Mouse (Mus musculus) midbrain, embryonic 16.5 days (tissue): ENCODE data around the gene Ulk4. TPM values are rescaled to one million over a fixed set of nuclear protein-coding genes. Genes with fewer than 3 reads are reported as not detected.
A peak's percentile ranks its signal among the peaks of the same experiment; 100 is the strongest.

Source experiments
- ATAC-seq: fragments of 200-750 bp; cut with Nextera tagmentation; 2 replicates; pipeline ENCODE4 v1.8.0; 2017; ENCODE audit warnings: moderate TSS enrichment
- H3K27ac ChIP-seq: fragments of 300-500 bp; sonication (generic); 2 replicates; pipeline ENCODE4 v1.5.1; 2014; ENCODE audit warnings: mild to moderate bottlenecking, low read length, mixed read lengths
- H3K27me3 ChIP-seq: fragments of 300-500 bp; sonication (generic); 2 replicates; pipeline ENCODE4 v1.6.1; 2014; ENCODE audit warnings: low read depth, low read length, mixed read lengths; ENCODE audit not compliant: control insufficient read depth, insufficient read depth
- H3K36me3 ChIP-seq: fragments of 300-500 bp; sonication (generic); 2 replicates; pipeline ENCODE4 v1.6.1; 2014; ENCODE audit warnings: mild to moderate bottlenecking, low read length, moderate library complexity, mixed read lengths; ENCODE audit not compliant: control insufficient read depth, insufficient read depth
- H3K4me1 ChIP-seq: fragments of 300-500 bp; sonication (generic); 2 replicates; pipeline ENCODE4 v1.6.1; 2014; ENCODE audit warnings: mild to moderate bottlenecking, low read length, mixed read lengths; ENCODE audit not compliant: control insufficient read depth, insufficient read depth
- H3K4me2 ChIP-seq: fragments of 300-500 bp; sonication (generic); 2 replicates; pipeline ENCODE4 v1.6.1; 2014; ENCODE audit warnings: mild to moderate bottlenecking, low read length, mixed read lengths
- H3K4me3 ChIP-seq: fragments of 300-500 bp; sonication (generic); 2 replicates; pipeline ENCODE4 v1.5.1; 2014; ENCODE audit warnings: low read depth, mild to moderate bottlenecking, low read length, moderate library complexity, mixed read lengths
- H3K9ac ChIP-seq: fragments of 300-500 bp; sonication (generic); 2 replicates; pipeline ENCODE4 v1.6.1; 2014; ENCODE audit warnings: low read depth, low read length, mixed read lengths
- H3K9me3 ChIP-seq: fragments of 300-500 bp; sonication (generic); replicated peaks from 2 replicates; pipeline ENCODE4 v1.6.1; 2014; ENCODE audit warnings: mild to moderate bottlenecking, low read length, mixed read lengths; ENCODE audit not compliant: control insufficient read depth, poor library complexity, severe bottlenecking
- WGBS: fragments of 180-500 bp; shearing (Covaris S2); extraction: QIAGEN DNeasy Blood & Tissue Kit; methylation state at CpG from one replicate; pipeline ENCODE4 v1.1.7; 2014; 5-methylcytosine and 5-hydroxymethylcytosine counted together
- polyA plus RNA-seq: library from polyadenylated mRNA; unstranded; fragments of >200 nt; fragmentation: Nextera tagmentation; extraction: Ambion mirVana; gene quantifications from 2 replicates; pipeline ENCODE4 v1.2.1, GENCODE M21; 2015

The Ulk4 gene
- polyA plus RNA-seq, 1 experiment from 2014 or later, result 112 TPM

DNA sequence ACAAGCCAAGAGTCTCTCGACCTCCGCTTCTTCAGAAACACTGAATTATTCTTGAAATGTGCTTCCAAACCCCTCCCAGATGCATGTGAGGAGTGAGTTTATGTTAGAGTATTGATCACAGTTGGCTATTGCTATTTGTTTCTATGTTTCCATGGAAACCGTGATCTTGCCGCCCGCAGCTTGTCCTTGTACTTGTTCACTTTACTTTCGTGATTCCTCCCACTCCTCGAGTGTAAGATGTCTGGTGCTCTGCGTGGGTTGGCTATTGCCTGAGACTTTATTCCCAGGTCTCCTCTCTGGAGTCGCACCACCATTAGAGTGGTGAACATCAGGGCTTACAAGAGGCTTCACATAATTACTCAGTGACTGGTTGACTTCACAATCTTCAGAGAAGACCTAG lies 80.5 kb downstream of the Ulk4 start:
- WGBS, result 90% methylated on average over 9 of the region's 9 CpGs
- no peak overlapping the region for H3K4me2 ChIP-seq
- H3K36me3 ChIP-seq, result peaks cover 12% of the 10 kb centered on the region

DNA sequence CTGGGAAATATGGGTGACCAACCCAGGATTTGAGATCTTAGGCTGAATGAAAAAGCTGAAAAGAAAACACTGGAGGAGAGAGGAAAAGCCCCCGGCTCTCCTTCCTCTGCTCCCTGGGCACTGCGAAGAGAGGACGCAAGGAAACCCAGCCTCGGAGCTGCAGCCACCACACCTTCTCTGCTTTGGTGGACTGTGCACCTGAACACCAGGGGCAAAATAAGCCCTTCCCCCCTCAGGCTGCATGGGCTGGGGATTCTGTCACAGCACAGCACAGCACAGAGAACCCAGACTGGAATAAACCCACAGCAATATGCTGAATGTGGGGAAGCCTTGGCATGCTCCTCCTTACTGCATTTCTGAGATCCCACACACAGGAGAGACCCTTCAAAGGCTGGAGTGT lies 81.9 kb downstream of the Ulk4 start:
- Histone ChIP-seq H3K36me3 (peaks cover 12% of the 10 kb centered on the region), H3K9ac (no peak overlapping the region), H3K4me3 (no peak overlapping the region), H3K4me1 (no peaks in the 10 kb centered on the region), H3K27me3 (no peaks in the 10 kb centered on the region), H3K4me2 (no peak overlapping the region), H3K27ac (no peak overlapping the region), H3K9me3 (peaks cover 10% of the 10 kb centered on the region; the same call in 1 of the 2 replicates)
- ATAC-seq, result no peak
- WGBS, result 95% methylated on average over 4 of the region's 4 CpGs

More for the DNA sequence above, 80.5 kb downstream of the Ulk4 start:
- Histone ChIP-seq H3K27me3 (no peaks in the 10 kb centered on the region), H3K4me3 (no peak overlapping the region), H3K9ac (no peak overlapping the region), H3K9me3 (peaks cover 10% of the 10 kb centered on the region; the same call in 1 of the 2 replicates), H3K27ac (no peak overlapping the region), H3K4me1 (no peaks in the 10 kb centered on the region)
- no peak for ATAC-seq

- 96% methylated on average over 26 of the region's 26 CpGs for WGBS
Measured at GRCm38 (mm10) chr9:121192601-121193370, 84.2 kb downstream of the Ulk4 start.

GRCm38 (mm10) chr9:121187811-121188210 lies 89.2 kb downstream of the Ulk4 start:
- Histone ChIP-seq H3K36me3 (peaks cover 6% of the 10 kb centered on the region), H3K4me2 (no peak overlapping the region), H3K4me3 (no peak overlapping the region), H3K9ac (no peak overlapping the region), H3K27ac (no peak overlapping the region), H3K4me1 (no peaks in the 10 kb centered on the region), H3K9me3 (no peaks in the 10 kb centered on the region), H3K27me3 (no peaks in the 10 kb centered on the region)
- no peak for ATAC-seq
- WGBS, result 90% methylated on average over 8 of the region's 8 CpGs

More at GRCm38 (mm10) chr9:121192601-121193370, 84.2 kb downstream of the Ulk4 start:
- Histone ChIP-seq H3K9me3 (peaks cover 10% of the 10 kb centered on the region; the same call in 1 of the 2 replicates), H3K36me3 (peaks cover 12% of the 10 kb centered on the region), H3K4me3 (no peak overlapping the region), H3K27me3 (no peaks in the 10 kb centered on the region), H3K4me2 (no peak overlapping the region), H3K27ac (no peak overlapping the region), H3K9ac (no peak overlapping the region), H3K4me1 (no peaks in the 10 kb centered on the region)
- ATAC-seq, result no peak

- Histone ChIP-seq H3K36me3 (no peaks in the 10 kb centered on the region), H3K27me3 (no peaks in the 10 kb centered on the region), H3K9me3 (no peaks in the 10 kb centered on the region), H3K27ac (no peak overlapping the region), H3K4me1 (no peaks in the 10 kb centered on the region), H3K4me3 (no peak overlapping the region), H3K4me2 (no peak overlapping the region), H3K9ac (no peak overlapping the region)
- no peak for ATAC-seq
- 67% methylated on average over 6 of the region's 6 CpGs for WGBS
Measured at GRCm38 (mm10) chr9:121185796-121186195, 91.2 kb downstream of the Ulk4 start.

GRCm38 (mm10) chr9:121176350-121176749 lies 100.6 kb downstream of the Ulk4 start:
- no peak for ATAC-seq
- Histone ChIP-seq H3K4me3 (no peak overlapping the region), H3K9ac (no peak overlapping the region), H3K4me2 (no peak overlapping the region), H3K9me3 (peaks cover 10% of the 10 kb centered on the region; the same call in 1 of the 2 replicates), H3K4me1 (peaks cover 3% of the 10 kb centered on the region; the same call in 1 of the 2 replicates), H3K27me3 (no peaks in the 10 kb centered on the region), H3K36me3 (peaks cover 5% of the 10 kb centered on the region; the same call in 1 of the 2 replicates), H3K27ac (no peak overlapping the region)
- 91% methylated on average over 7 of the region's 7 CpGs for WGBS

GRCm38 (mm10) chr9:121175201-121175600 lies 101.8 kb downstream of the Ulk4 start:
- whole genome bisulfite sequencing, result 68% methylated on average over 11 of the region's 11 CpGs
- H3K4me3 ChIP-seq, result no peak overlapping the region
- no peak for ATAC-seq
- peaks cover 5% of the 10 kb centered on the region; the same call in 1 of the 2 replicates for H3K36me3 ChIP-seq
- H3K27me3 ChIP-seq, result no peaks in the 10 kb centered on the region
- no peak overlapping the region for H3K4me2 ChIP-seq
- peaks cover 10% of the 10 kb centered on the region; the same call in 1 of the 2 replicates for H3K9me3 ChIP-seq
- peaks cover 3% of the 10 kb centered on the region; the same call in 1 of the 2 replicates for H3K4me1 ChIP-seq
- 0 out of 2 replicates have a peak overlapping the region, but pooled peaks have one; percentile 9 for H3K27ac ChIP-seq
- no peak overlapping the region for H3K9ac ChIP-seq

GRCm38 (mm10) chr9:121172123-121172522 lies 104.9 kb downstream of the Ulk4 start:
- ATAC-seq, result no peak
- WGBS, result 93% methylated on average over 6 of the region's 6 CpGs
- H3K4me3 ChIP-seq, result no peak overlapping the region
- no peaks in the 10 kb centered on the region for H3K36me3 ChIP-seq
- H3K27ac ChIP-seq, result no peak overlapping the region
- no peaks in the 10 kb centered on the region for H3K27me3 ChIP-seq
- no peaks in the 10 kb centered on the region; the same call in 1 of the 2 replicates for H3K9me3 ChIP-seq
- no peak overlapping the region for H3K9ac ChIP-seq
- H3K4me2 ChIP-seq, result no peak overlapping the region
- peaks cover 3% of the 10 kb centered on the region; the same call in 1 of the 2 replicates for H3K4me1 ChIP-seq

DNA sequence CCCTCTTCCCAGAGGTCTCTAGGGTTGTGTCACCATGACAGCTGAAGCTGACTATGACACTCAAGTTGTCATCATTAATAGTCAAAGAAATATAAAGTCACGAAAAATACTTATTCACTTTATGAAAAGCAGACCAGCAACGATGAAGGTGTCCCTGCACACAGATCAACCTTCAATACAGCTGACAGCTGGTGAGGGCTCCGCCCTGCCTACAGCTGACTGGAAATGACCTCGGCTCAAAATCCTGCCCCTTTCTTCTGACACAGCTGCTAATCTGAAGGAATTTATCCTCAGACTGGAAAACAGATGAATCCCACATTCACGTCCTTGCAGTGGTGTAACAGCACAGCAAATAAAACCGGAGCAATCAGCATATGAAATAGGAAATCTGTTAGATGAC lies 105.4 kb downstream of the Ulk4 start:
- Histone ChIP-seq H3K4me1 (peaks cover 3% of the 10 kb centered on the region; the same call in 1 of the 2 replicates), H3K4me2 (no peak overlapping the region), H3K36me3 (no peaks in the 10 kb centered on the region), H3K27ac (no peak overlapping the region), H3K4me3 (no peak overlapping the region), H3K9ac (no peak overlapping the region), H3K27me3 (no peaks in the 10 kb centered on the region), H3K9me3 (no peaks in the 10 kb centered on the region)
- ATAC-seq, result no peak
- 82% methylated on average over 6 of the region's 6 CpGs for WGBS
